Mouse (Mus musculus) telencephalon, adult 2 months (tissue): Measurements from ENCODE around the gene Mta3.

ENCODE experiments used
- DNase-seq: peaks from one replicate; pipeline ENCODE4 v3.0.0-alpha.2; 2011; ENCODE audit warnings: low read depth, low spot score

Gene Mta3

GRCm38 (mm10) chr17:83810285-83810684 is 104.3 kb downstream of the Mta3 start:
- DNase-seq = no peak

GRCm38 (mm10) chr17:83812200-83812944 is 106.4 kb downstream of the Mta3 start:
- DNase-seq = no peak

GRCm38 (mm10) chr17:83813050-83813449 is 107.1 kb downstream of the Mta3 start:
- no peak for DNase-seq

- DNase-seq = no peak
These were observed 111.0 kb downstream of the Mta3 start for GRCm38 (mm10) chr17:83816996-83817395.

- DNase-seq = no peak
These were observed 113.5 kb downstream of the Mta3 start for GRCm38 (mm10) chr17:83819503-83819902.

GRCm38 (mm10) chr17:83820701-83821100 is 114.7 kb downstream of the Mta3 start:
- no peak for DNase-seq

- no peak for DNase-seq
These were observed 115.9 kb downstream of the Mta3 start for GRCm38 (mm10) chr17:83821876-83822275.

- no peak for DNase-seq
These were observed 117.9 kb downstream of the Mta3 start for GRCm38 (mm10) chr17:83823835-83824234.

- DNase-seq = no peak
These were observed 123.4 kb downstream of the Mta3 start for GRCm38 (mm10) chr17:83829356-83829755.

- no peak for DNase-seq
These were observed 124.8 kb downstream of the Mta3 start for GRCm38 (mm10) chr17:83830616-83831292.

- DNase-seq = no peak
These were observed 128.2 kb downstream of the Mta3 start for GRCm38 (mm10) chr17:83834120-83834519.

- DNase-seq = no peak
These were observed 130.1 kb downstream of the Mta3 start for GRCm38 (mm10) chr17:83836048-83836447.

- DNase-seq = no peak
These were observed 131.8 kb downstream of the Mta3 start for GRCm38 (mm10) chr17:83837659-83838190.

- no peak for DNase-seq
These were observed 133.2 kb downstream of the Mta3 start for GRCm38 (mm10) chr17:83839132-83839531.

- no peak for DNase-seq
These were observed 135.0 kb downstream of the Mta3 start for GRCm38 (mm10) chr17:83841011-83841410.

GRCm38 (mm10) chr17:83843780-83844179 is 137.8 kb downstream of the Mta3 start:
- DNase-seq = no peak

GRCm38 (mm10) chr17:83845538-83845937 is 139.6 kb downstream of the Mta3 start:
- DNase-seq = no peak

GRCm38 (mm10) chr17:83846301-83847021 is 140.5 kb downstream of the Mta3 start:
- DNase-seq = no peak

- no peak for DNase-seq
These were observed 141.1 kb downstream of the Mta3 start for GRCm38 (mm10) chr17:83847100-83847499.

- DNase-seq = no peak
These were observed 141.9 kb downstream of the Mta3 start, which contains the start of gene Haao for GRCm38 (mm10) chr17:83847815-83848214. Haao (minus strand) TSS chr17:83847963.

- DNase-seq = no peak
These were observed 142.5 kb downstream of the Mta3 start for GRCm38 (mm10) chr17:83848482-83848881.

GRCm38 (mm10) chr17:83849081-83849675 is 143.2 kb downstream of the Mta3 start:
- DNase-seq = no peak
